Mouse (Mus musculus): Measurements from ENCODE around the gene Fam207a.
A peak's percentile ranks its signal among the peaks of the same experiment; 100 is the strongest.

Fam207a gene

DNA sequence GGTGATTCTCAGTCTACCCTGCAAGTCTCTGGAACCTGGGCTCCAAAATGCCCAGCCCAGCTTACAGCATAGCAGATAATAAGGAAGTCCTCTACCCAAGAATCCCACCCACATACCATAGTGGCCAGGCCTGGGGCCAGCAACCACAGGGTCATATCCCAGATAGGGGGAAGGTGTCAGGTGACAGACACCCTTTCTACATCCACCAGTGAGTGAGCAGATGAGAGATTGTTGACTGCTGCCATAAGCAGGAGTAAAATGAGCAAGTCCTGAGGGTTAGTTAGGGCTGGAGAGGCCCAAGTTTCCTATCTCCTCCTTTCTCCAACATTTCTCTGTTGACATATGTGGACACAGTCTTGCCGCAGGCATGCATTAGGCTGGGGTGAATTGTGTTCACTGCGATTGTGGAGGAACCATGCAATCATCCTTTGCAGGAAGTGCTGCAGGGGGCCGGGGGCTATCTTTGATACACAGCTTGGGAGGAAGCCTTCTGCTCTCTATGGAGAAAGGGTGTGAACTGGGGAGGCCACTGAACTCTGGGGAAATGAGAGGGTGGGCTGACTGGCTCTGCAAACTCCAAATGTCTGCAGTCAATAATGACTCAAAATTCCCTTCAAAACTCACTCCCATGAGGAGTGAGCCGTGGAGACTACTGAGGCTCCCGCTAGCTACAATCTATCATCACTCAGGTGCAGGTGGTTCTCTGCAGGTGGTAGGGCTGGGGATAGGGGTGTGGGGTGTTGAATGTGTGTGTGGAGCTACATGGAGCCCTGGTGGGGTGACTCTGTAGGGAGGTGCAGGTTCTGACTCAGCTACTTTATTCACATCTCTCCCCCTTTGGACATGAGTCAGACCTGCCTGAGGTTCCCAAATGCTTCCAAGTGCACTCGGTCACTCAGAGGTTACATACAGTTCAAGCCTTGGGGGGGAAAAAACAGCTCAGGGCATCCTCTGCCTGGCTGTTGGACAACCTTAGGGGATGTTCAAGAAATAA is 15.7 kb upstream of the Fam207a start:
- no peak for DNase-seq (ENCODE audit: low spot score)

DNA sequence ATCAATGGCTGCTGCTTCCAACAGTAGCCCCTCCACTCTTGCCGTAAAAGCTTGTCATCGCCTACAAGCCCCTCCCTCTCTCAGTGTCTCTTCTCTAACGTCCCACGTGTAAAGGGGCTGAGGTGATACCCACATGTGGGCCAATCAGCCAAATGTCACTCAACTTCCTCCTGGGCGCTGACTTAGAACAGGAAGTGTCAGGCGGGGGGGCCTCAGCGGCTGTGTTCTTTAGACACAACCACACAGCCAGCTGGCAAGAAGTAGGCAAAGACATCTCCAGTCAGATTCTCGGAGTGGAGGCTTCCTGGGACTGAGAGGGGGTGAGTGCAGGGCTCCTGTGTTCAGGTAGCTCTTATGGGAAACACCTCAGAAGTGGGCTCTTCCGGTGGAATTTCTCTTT is 14.6 kb upstream of the Fam207a start, which contains the start of gene Itgb2:
TSS of gene Itgb2 (plus strand) at position 113 of the 400 bp plus-strand sequence.
- no peak for DNase-seq (ENCODE audit: low spot score)

DNA sequence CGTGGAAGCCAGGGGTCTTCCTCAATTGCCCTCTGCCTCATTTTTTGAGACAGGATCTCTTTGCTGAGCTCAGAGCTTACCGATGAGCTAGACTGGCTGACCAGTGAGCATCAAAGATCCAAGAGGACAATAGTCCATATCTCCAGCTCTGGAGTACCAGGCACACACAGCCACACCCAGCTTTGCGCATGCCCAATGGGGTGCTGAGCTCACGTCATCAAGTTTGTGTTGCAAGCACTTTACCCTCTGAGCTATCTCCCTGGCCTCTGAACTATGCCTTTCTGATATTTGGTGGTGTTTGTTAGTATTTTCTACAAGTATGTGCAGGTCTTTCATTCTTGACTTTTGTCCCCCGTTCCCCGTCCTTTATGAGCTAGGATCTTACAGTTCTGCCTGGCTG is 13.0 kb upstream of the Fam207a start:
- DNase-seq (ENCODE audit: low spot score): no peak

DNA sequence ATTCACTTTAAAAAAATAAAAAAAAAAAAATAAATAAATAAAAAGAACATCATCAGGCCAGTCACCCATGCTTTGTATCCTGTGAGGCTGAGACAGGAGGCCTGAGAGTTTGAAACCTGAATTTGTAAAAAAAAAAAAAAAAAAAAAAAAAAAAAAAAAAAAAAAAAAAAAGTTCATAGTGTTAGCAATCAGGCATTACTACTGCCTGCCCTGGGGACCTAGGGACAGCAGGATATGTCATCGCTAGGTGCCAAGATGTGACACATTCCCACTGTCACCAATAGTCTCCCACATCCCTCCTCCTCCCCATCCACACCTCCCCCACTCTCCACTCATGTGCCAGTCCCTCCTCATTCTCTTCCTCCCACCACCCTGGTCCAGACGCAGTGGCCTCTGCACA is 10.9 kb upstream of the Fam207a start:
- no peak for DNase-seq (ENCODE audit: low spot score)

DNA sequence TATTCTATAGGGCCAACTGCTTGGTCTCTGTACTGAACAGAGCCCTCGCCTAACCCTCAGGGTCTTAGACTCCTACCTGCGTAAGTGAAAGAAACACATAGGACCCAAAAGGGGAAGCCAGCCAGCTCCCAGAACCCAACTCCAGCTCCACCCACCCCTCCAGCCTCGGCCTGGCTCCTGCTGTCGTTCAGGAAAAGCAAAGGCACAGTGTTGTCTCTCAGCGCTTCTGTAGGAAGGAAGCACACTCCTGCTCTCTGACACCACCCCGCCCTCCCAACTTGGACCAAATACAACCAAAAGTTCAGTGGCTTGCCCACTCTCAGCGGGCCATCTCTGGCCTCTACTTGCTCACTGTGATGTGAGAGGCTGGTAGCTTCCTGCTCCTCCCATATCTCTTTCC is 7.7 kb upstream of the Fam207a start:
- DNase-seq (ENCODE audit: low spot score): no peak

DNA sequence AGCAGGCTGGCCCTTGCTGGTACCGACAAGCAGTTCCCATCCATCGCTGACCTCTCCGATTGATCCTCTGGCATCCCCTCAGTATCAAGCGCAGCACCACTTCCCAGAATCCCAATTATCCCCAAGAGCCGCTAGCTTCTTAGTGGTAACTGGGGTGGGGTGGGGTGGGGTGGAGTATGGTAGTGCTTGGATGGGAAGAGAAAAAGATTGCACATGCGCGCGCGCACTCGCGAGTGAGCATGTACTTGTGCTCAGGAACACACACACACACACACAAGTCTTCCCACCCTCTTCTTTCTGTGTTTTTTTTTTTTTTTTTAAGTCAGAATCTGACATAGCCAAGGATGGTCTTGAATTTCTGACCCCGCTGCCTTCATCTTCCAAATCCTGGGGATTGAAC is 7.2 kb upstream of the Fam207a start:
- no peak for DNase-seq (ENCODE audit: low spot score)

DNA sequence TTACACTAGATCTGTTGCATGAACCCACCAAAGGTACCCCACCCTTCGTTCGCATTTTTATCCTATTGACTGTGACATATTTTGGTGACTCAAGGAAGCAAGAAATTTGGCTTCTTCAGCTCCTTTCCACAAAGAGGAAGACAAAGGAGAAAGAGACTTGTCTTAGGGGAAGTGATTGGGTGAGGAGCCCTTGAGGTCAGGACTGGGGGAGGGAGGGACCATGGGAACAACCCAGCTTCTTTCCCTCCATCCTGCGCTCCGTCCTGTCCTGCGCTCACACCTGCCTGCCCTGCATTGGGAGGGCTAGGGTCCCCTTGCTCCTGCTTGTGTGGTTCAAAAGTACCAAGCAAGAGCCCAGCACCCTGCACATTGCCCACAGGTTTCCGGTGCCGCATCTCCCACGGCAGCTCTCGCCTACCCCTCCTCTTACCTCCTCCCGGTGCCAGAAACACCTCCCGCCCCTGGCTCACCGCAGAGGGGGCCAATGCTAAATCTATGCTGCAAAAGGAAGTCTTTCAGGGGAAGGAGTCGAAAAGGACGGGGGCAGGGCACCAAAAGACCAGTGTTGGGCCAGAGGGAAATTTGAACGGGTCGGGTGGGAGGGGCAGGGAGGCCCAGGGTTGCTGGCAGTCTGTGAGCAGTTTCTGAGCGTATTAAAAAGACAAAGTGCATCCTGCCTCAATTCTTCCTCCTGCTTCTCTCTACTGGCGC is 6.6 kb upstream of the Fam207a start:
- DNase-seq (ENCODE audit: low spot score): no peak

DNA sequence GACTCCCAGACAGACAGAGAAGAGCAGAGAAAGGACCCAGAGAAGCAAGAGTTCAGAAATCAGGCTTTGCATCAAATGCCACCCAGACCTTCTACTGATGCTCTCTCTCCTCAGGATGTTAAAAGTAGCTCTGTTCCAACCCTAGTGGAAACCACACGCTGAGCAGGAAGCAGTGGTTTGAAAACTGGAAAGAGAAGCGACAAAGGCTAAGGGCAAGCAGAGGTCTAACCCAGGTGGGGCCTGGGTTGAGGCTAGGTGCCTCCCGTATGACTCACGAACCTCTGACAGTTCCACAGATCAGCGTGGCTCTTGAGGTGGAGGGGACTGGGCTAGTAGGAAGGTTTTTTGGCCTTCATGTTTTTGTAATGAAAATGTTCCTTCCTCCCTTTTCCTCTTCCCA is 4.9 kb upstream of the Fam207a start:
- DNase-seq (ENCODE audit: low spot score): no peak

DNA sequence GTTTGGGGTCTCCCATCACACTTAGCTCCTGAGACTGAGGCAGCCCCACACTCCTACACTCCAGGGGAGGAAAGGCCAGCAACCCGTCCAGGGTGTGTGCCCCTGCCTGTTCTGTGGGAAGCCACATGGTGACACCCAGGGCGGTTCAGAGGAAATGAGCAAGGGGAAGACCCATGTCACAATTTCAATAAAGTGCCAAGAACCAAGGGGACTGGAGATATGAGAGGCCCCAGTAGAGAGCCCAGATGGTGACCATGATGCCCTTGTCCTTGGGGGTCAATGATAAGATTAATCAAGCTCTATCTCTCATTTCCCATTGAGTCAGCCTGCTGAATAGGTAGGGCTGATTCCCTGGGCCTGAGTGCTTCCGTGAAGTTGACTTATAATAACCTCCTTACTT is 3.6 kb upstream of the Fam207a start:
- no peak for DNase-seq (ENCODE audit: low spot score)

DNA sequence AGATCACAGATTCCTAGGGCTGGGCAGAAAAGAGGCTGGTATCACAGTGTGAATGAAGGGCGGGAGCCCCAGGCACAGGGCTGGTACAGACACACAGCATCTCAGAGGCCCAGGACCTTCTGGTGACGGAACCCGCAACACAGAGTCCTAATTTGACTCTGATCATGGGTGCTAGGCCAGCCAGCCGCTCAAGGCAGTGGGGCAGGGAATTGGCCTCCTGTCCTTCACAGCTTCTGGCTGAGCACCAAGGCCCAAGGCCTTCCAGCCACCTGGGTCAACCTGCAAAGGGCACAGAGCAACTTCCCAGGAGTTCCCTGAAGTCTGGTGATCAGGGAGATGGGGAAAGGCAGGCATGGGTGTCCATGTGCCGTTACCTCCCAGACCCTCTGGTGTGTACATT is 2.2 kb upstream of the Fam207a start:
- DNase-seq (ENCODE audit: low spot score): no peak

DNA sequence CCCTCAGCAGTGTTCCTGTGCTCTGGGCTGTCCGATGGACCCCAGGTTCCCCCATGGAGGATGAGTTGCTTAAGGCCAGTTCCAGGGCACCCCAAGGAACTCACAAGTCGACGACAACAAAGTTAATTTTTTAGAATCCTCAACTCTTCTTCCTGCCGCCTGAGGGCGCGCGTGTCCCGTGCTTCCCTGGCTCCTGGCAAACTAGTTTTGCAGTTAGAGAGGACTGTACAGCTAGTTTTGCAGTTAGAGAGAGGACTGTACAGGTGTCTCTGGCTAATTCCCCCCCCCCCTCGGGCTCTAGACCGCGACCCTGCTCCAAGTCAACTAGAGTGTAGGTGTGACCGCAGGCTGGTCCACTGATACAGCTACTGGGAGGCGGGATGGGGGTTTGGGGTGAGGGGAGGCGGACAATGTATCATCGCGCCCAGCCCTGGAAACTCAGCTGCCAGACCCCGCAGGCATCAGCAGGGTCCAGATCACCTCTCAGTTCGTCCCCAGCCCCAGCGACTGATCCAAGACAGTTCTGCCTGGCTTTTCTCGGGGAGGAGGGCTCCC is 1.6 kb upstream of the Fam207a start:
- peak; percentile 63 for DNase-seq (ENCODE audit: low spot score)

DNA sequence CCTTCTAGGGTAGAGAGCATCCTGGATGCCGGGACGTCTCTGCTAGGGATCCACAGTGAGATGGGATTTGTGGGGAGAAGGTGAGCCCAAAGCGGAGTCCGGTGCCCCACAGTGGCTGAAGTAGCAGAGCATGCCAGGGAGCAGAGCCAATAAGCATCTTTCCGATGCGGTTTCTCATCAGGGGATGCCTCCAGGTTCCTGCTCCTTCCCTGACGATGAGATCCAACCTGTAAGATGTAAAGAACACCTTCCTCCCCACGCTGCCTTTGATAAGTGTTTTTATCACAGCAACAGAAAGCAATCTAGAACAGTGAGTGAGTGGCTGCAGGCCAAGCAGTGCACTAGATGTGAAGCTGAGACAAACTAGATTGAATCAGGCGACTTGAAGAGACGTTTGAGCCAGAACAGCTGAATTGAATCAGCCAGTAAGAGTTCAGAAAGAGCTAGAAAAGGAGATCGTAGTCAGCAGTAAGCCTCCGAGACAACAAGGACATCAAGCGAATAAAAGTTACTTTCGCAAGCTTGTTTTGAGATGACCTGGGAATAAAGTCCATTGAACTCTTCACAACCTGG is 880 bp upstream of the Fam207a start:
- no peak for DNase-seq (ENCODE audit: low spot score)

DNA sequence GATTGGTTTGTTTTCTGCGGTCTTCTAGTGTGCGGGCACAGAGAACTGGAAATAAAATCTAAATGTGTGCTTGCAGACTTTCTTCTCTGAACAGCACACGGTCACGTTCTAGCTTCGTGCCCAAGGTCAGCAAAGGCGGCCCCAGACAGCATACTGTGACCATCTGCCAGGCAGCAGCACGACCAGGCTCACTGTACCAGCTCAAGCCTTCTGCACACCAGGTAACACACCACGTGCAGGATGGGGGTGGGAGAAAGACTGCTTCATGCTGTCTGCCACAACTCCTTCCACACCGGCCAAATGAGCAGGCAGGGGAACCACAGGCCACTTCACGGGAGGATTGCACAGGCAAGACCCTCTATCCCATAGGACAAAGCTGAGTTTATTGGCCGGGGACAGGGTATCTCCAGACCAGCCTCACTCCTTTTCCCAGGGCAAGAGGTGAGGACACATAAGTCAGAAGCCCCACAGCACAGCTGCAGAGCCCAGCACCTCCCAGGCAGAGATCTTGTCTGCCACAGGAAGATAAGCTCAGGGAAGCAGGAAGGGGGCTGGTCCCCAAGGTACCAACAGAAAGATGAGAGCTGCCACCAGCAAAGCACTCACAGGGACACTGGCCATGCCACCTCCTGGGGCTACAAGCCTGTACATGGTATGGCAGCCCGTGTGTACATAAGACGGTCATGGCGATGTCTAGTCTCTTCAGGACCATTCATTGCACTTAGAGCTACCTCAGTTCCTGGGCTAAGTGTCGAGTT is 5.2 kb downstream of the Fam207a start:
- no peak for DNase-seq (ENCODE audit: low spot score)

DNA sequence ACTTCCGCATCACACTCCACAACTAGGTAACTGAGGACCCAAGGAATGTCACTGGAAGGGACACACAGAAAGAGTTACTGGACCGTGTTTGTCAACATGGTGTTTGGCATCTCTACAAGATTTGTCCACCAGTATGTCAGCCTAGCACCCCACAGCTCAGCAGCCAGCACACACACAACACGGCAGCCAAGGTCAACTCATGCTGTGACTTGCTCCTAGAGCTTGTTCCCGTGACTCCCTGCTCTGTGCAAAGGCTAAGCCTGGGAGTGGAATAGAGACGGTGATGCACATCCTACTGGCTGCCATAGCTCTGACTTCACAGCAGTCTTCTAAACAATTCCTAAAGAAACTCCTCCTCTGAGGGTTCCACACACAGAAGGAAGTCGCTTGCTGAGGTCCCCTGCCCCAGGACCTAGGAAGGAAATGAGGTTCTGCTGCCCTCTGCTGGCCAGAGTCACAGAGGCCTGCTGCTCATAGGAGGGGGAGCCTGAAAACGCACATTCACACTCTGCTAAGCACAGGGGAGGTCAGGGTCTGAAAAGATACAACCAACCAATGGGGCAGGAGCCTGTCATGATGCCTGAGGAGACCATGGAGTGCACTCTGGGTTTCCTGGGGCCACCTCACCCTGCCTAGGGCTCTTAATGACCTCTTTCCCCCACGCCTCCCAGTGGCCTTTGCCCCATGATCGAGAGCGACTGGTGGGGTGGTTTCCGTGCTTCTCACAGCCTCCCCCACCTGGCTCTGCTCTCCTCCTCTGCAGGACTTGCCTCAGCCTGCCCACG is 6.0 kb downstream of the Fam207a start:
- peak; percentile 86 for DNase-seq (ENCODE audit: low spot score)

DNA sequence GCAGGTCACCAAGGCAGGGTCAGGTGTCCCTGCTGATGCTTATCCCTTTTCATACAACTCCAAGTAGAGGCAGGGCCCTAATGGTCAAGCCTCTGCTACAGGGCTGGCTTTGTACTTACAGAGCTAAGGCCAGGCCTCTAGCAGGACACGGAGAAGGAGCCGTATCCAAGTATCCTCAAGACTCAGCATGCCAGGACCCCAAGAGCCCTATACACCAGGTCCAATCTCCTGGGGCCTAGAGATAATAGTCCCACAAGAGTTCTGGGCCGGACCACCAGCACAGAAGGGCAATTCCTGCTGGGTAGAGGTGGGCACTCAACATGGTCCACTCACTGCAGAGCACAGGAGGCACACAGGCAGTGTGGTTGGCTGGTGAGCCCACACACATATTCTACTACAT is 6.8 kb downstream of the Fam207a start:
- DNase-seq (ENCODE audit: low spot score): no peak

DNA sequence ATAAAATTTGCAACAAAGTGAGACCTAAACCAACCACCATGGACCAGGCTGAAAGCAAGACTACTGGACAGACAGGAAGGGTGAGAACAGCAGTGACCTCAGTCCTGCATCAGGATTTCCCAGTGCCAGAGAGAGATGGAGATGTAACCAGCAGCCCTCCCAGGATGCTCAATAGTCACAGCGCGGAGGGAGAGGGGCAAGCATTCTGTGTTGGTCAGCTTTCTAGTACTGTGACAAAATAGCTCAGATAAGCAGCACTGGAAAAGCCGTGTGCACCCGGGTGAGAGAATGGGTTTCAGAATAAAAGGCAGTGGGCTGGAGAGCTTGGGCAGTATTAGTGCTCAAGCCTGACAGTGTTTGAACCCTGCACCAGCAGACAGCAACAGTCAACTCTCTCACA is 7.8 kb downstream of the Fam207a start:
- DNase-seq (ENCODE audit: low spot score): no peak

DNA sequence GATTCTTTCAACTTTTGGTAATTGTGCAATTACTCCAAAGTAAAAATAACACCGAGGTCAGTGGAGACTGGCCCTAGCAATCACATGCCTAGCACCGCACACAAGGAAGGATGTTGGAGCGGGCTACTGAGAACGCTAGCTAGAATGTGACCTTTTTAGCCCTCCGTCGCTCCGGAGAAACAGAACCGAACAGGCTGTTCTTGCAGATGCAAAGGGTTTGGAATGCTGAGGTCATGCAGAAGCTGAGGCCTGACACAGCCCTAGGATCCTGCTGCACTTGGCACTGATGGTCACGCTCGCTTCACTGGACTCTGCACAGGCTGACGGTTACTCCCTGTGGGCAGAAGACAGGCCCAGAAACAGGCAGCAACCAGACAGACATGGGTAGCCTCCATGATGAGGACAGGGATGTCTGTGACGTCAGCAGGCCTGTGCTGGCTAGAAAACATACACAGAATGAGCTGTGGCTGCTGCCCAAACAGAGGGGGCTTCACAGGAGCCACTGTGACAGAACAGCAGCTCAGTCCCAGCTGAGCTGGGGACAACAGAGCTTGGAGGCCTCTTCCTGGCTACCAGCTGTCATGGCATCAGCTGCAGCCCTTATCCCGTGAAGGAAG is 8.5 kb downstream of the Fam207a start:
- no peak for DNase-seq (ENCODE audit: low spot score)

DNA sequence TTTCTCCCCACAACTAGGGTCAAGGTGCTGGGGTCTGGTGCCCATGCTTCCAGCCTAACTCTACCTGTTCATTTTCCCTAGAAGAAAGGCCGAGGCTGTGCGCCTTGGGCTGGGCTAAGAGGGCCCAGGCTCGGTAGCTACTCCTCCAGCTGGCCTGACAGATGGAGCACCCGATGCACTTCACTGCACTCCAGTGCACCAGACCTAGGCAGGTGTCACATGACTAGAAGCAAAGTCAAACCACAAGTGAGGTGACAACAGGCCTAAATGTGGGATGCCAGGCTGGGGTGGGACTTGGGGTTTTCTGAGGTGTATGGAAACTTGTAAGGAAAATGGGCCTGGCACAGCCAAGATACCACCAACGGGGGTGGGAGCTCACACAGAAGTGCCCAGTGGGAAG is 9.1 kb downstream of the Fam207a start:
- no peak for DNase-seq (ENCODE audit: low spot score)

DNA sequence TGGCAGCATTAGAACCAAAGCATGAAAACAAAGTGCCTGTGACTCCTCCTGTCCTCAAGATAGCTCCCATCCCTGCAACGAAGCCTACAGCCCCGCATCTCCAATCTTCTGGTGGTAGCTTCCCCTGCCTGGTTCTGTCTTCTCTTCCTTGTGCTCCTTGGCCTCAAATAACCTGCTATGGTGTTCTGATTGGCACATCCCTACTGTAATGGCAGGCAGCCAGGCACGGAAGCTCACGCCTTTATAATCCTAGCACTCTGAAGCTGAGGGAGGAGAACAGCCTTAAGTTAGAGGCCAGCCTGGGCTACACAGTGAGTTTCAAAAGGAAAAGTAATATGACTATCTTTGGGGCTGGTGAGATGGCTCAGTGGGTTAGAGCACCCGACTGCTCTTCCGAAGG is 11.4 kb downstream of the Fam207a start:
- no peak for DNase-seq (ENCODE audit: low spot score)

All from ovary, postnatal 14 days (tissue).